Mouse (Mus musculus) heart, postnatal 0 days (tissue): ENCODE measurements around the gene Olfr1066. TPM values are rescaled to one million over a fixed set of nuclear protein-coding genes. Genes with fewer than 3 reads are reported as not detected.
"Not testable (repeated sequence)": the region's sequence is repeated elsewhere in the genome, so short reads cannot be mapped to it uniquely, and the experiment has no call there.

Experiments used
- ATAC-seq: fragments of 200-750 bp; cut with Nextera tagmentation; 2 replicates; pipeline ENCODE4 v1.8.0; 2017; ENCODE audit warnings: low read depth, moderate number of reproducible peaks, moderate library complexity; ENCODE audit not compliant: insufficient read depth
- DNase-seq: peaks from one replicate; pipeline ENCODE4 v3.0.0-alpha.2; 2016; ENCODE audit warnings: low spot score
- H3K27ac ChIP-seq: fragments of 300-500 bp; sonication (generic); 2 replicates; pipeline ENCODE4 v1.5.1; 2014; ENCODE audit warnings: low read depth, mild to moderate bottlenecking
- H3K27me3 ChIP-seq: fragments of 300-500 bp; sonication (generic); 2 replicates; pipeline ENCODE4 v1.6.1; 2014; ENCODE audit warnings: low read length, mixed read lengths; ENCODE audit not compliant: control insufficient read depth, insufficient read depth
- H3K36me3 ChIP-seq: fragments of 300-500 bp; sonication (generic); replicated peaks from 2 replicates; pipeline ENCODE4 v1.6.1; 2014; ENCODE audit warnings: low read length, mixed read lengths; ENCODE audit not compliant: control insufficient read depth, insufficient read depth
- H3K4me1 ChIP-seq: fragments of 300-500 bp; sonication (generic); 2 replicates; pipeline ENCODE4 v1.6.1; 2014; ENCODE audit warnings: antibody characterized with exemption; ENCODE audit not compliant: control insufficient read depth, insufficient read depth
- H3K4me2 ChIP-seq: fragments of 300-500 bp; sonication (generic); 2 replicates; pipeline ENCODE4 v1.6.1; 2014; ENCODE audit warnings: low read depth, mild to moderate bottlenecking, low read length, moderate library complexity
- H3K4me3 ChIP-seq: fragments of 300-500 bp; sonication (generic); 2 replicates; pipeline ENCODE4 v1.5.1; 2014; ENCODE audit warnings: low read depth, low read length
- H3K9ac ChIP-seq: fragments of 300-500 bp; sonication (generic); replicated peaks from 2 replicates; pipeline ENCODE4 v1.6.1; 2014; ENCODE audit warnings: low read depth, low read length, mixed read lengths
- H3K9me3 ChIP-seq: fragments of 300-500 bp; sonication (generic); replicated peaks from 2 replicates; pipeline ENCODE4 v1.6.1; 2016; ENCODE audit warnings: low read length; ENCODE audit not compliant: control insufficient read depth
- CTCF ChIP-seq: IDR thresholded peaks from 2 replicates; pipeline ENCODE4 v1.5.1; 2016; ENCODE audit warnings: antibody characterized with exemption, control low read depth, low read depth
- EP300 ChIP-seq: IDR thresholded peaks from 2 replicates; pipeline ENCODE4 v1.6.1; 2016; ENCODE audit warnings: antibody characterized with exemption, low read depth
- WGBS: fragments of 180-500 bp; shearing (Covaris S2); extraction: QIAGEN DNeasy Blood & Tissue Kit; methylation state at CpG from one replicate; pipeline ENCODE4 v1.1.7; 2014; 5-methylcytosine and 5-hydroxymethylcytosine counted together
- polyA plus RNA-seq: library from polyadenylated mRNA; unstranded; fragments of >200 nt; fragmentation: Nextera tagmentation; extraction: Ambion mirVana; gene quantifications from 2 replicates; pipeline ENCODE4 v1.2.1, GENCODE M21; 2015
- total RNA-seq: library from RNA; depleted of rRNA; stranded (reverse); fragments of >200 nt; gene quantifications from 2 replicates; pipeline ENCODE4 v1.2.3, GENCODE M21; 2014; ENCODE audit warnings: low replicate concordance; rRNA removed

Gene Olfr1066
- not detected in 2 replicates for total RNA-seq
- not detected in 2 replicates for polyA plus RNA-seq

GRCm38 (mm10) chr2:86456169-86456568, at the start of gene Olfr1066:
Gene Olfr1066 (minus strand): TSS chr2:86456269.
- Histone ChIP-seq H3K27me3 (no peaks in the 10 kb centered on the region), H3K4me2 (no peak within 1 kb of the TSS), H3K9ac (no peak within 1 kb of the TSS), H3K4me1 (no peaks in the 10 kb centered on the region), H3K9me3 (no peaks in the 10 kb centered on the region), H3K27ac (no peak within 1 kb of the TSS), H3K4me3 (no peak within 1 kb of the TSS), H3K36me3 (no peaks in the 10 kb centered on the region)
- DNase-seq = no peak
- ATAC-seq = no peak
- 83% methylated on average over 1 of the region's 1 CpGs for WGBS
- TF ChIP-seq CTCF = no peak
- no peak for TF ChIP-seq EP300

GRCm38 (mm10) chr2:86487286-86487685, 31.2 kb upstream of the Olfr1066 start, which contains the start of gene Olfr228:
Gene Olfr228 (minus strand): TSS chr2:86487386.
- DNase-seq = no peak

GRCm38 (mm10) chr2:86464442-86465109, 8.5 kb upstream of the Olfr1066 start:
- peak overlapping the region; percentile 47 for H3K4me2 ChIP-seq
- peak; percentile 51 for DNase-seq
- H3K4me3 ChIP-seq = no peak overlapping the region

More at GRCm38 (mm10) chr2:86487286-86487685, 31.2 kb upstream of the Olfr1066 start, which contains the start of gene Olfr228:
- Histone ChIP-seq H3K9me3 (no peaks in the 10 kb centered on the region), H3K4me1 (no peaks in the 10 kb centered on the region), H3K27me3 (no peaks in the 10 kb centered on the region), H3K4me3 (no peak within 1 kb of the TSS), H3K36me3 (no peaks in the 10 kb centered on the region), H3K27ac (no peak within 1 kb of the TSS), H3K4me2 (no peak within 1 kb of the TSS), H3K9ac (no peak within 1 kb of the TSS)
- no peak for TF ChIP-seq CTCF
- TF ChIP-seq EP300 = no peak
- WGBS = 20% methylated on average over 1 of the region's 1 CpGs
- no peak for ATAC-seq

GRCm38 (mm10) chr2:86460434-86460833, 4.4 kb upstream of the Olfr1066 start:
- DNase-seq = no peak
- Histone ChIP-seq H3K27ac (no peak overlapping the region), H3K9ac (no peak overlapping the region), H3K4me3 (no peak overlapping the region), H3K4me2 (no peak overlapping the region), H3K36me3 (no peaks in the 10 kb centered on the region), H3K9me3 (no peaks in the 10 kb centered on the region), H3K27me3 (no peaks in the 10 kb centered on the region), H3K4me1 (no peaks in the 10 kb centered on the region)
- no peak for ATAC-seq
- WGBS = 45% methylated on average over 1 of the region's 1 CpGs
- no peak for TF ChIP-seq CTCF
- TF ChIP-seq EP300 = no peak

More at GRCm38 (mm10) chr2:86464442-86465109, 8.5 kb upstream of the Olfr1066 start:
- 25% methylated on average over 10 of the region's 10 CpGs for whole genome bisulfite sequencing
- Histone ChIP-seq H3K27ac (no peak overlapping the region), H3K4me1 (no peaks in the 10 kb centered on the region), H3K9me3 (no peaks in the 10 kb centered on the region), H3K36me3 (no peaks in the 10 kb centered on the region), H3K9ac (no peak overlapping the region), H3K27me3 (no peaks in the 10 kb centered on the region)
- TF ChIP-seq EP300 (no peak), CTCF (peak; percentile 68)
- ATAC-seq = no peak

- not testable (repeated sequence) for H3K27me3 ChIP-seq, ATAC-seq, H3K4me1 ChIP-seq, H3K4me2 ChIP-seq, H3K9ac ChIP-seq, DNase-seq, H3K9me3 ChIP-seq, H3K36me3 ChIP-seq, H3K4me3 ChIP-seq, H3K27ac ChIP-seq
- no CpG with 5 or more reads among the region's 1 CpGs for WGBS
Measured at GRCm38 (mm10) chr2:86450491-86450890, 5.6 kb downstream of the Olfr1066 start, which contains the start of gene Olfr1065. Gene Olfr1065 (minus strand): TSS chr2:86450591.

- H3K9me3 ChIP-seq, H3K4me3 ChIP-seq, H3K4me2 ChIP-seq, H3K27ac ChIP-seq, H3K27me3 ChIP-seq, H3K9ac ChIP-seq, H3K36me3 ChIP-seq, DNase-seq, H3K4me1 ChIP-seq, ATAC-seq: not testable (repeated sequence)
- WGBS = 63% methylated on average over 1 of the region's 1 CpGs
Measured at GRCm38 (mm10) chr2:86442101-86442500, 14.0 kb downstream of the Olfr1066 start.

GRCm38 (mm10) chr2:86428511-86428910, 27.6 kb downstream of the Olfr1066 start:
- 80% methylated on average over 8 of the region's 8 CpGs for WGBS

GRCm38 (mm10) chr2:86426649-86427048, 29.4 kb downstream of the Olfr1066 start, which contains the start of gene Olfr1062:
Gene Olfr1062 (minus strand): TSS chr2:86426749.
- not testable (repeated sequence) for DNase-seq, H3K4me2 ChIP-seq, H3K4me3 ChIP-seq, ATAC-seq, H3K9me3 ChIP-seq, H3K9ac ChIP-seq, H3K27me3 ChIP-seq, H3K36me3 ChIP-seq, H3K27ac ChIP-seq, H3K4me1 ChIP-seq

More at GRCm38 (mm10) chr2:86428511-86428910, 27.6 kb downstream of the Olfr1066 start:
- not testable (repeated sequence) for H3K4me2 ChIP-seq, H3K27ac ChIP-seq, H3K9ac ChIP-seq, H3K36me3 ChIP-seq, H3K9me3 ChIP-seq, H3K27me3 ChIP-seq, ATAC-seq, H3K4me3 ChIP-seq, DNase-seq, H3K4me1 ChIP-seq
